Mouse (Mus musculus): ENCODE results near the gene Sost. TPM values are rescaled to one million over a fixed set of nuclear protein-coding genes. Genes with fewer than 3 reads are reported as not detected.

Sost gene
- total RNA-seq, 2 experiments from 2014 or later: 0.41 TPM; not detected in 1

DNA sequence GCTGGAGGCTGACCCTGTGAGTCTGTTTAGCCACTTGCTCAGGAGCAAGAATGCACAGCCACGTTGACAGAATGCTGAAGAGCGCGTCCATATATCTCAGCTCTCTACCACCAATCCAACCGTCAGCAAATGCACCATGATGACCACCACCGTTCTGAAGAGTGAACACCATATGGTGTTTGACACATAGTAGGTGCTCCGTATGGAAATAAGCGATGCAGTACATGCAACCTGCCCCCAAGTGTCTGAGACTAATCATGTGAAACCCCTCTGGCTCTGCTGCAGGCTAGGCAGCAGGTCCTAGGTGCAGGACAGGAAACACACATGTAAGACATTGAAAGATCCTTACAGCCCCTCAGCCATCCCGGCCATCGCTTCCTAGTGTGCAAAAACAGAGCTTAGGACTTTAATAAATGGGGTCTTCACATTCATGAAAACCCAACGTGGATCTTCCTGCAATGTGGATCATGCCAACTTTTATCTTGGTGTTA lies 16.7 kb upstream of the Sost start:
- no peak for DNase-seq

DNA sequence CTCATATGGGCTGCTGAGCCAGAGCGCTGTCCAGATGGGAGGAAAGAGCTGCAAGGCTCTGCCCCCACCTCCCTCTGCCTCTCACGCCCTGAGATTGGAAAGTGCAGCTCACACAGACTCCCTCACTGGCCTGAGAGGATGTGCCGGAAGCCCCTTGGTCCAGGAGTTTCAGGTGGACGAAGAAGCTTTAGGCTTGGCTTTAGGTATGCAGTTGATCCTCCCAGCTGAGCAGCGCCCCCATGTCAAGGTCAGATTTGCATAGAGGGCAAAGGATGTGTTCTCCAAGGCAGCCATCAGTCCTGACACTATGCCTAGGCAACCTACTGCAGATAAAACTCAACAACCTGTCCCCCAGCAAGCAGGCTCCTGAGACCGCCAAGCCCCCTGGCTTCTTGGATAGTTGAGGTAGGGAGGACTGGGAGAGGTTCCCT lies 16.2 kb upstream of the Sost start:
- no peak for DNase-seq

GRCm38 (mm10) chr11:101981850-101982249 lies 15.0 kb upstream of the Sost start:
- DNase-seq: no peak

- DNase-seq: no peak
These were observed 13.9 kb upstream of the Sost start for GRCm38 (mm10) chr11:101980603-101981157.

DNA sequence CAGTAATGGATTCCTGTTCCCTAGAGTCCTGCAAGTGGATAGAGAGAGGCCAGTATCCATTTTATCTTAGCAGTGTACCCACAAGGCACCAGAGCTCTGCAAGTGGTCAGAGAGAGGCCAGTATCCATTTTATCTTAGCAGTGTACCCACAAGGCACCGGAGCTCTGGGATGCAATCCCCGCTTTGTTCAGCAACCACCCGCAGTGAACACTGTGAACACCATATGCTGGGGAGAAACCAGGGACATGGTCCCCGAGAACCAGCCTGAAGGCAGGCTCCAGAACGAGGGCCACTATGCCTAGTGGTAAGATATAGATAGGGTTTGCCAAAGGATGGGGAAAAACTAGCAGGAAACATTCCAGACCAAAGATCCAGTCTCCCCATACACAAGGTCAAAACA lies 12.3 kb upstream of the Sost start:
- no peak for DNase-seq

DNA sequence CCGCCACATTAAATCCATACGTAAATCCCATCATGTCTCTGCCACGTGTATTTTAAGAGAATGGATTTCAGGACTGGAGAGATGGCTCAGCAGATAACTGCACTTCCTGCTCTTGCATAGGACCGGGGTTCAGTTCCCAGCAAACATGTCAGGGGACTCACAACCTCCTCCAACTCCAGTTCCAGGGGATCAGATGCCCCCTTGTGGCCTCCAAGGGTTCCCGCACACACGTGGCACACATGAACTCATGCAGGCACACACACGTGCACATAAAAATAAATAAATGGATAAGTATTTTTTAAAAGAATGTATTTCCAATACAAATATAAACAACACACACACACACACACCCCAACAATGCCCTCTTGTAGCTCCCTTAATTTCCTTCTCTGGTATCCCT lies 10.1 kb upstream of the Sost start:
- no peak for DNase-seq

- peak; percentile 40 for DNase-seq
These were observed 8.1 kb upstream of the Sost start for GRCm38 (mm10) chr11:101974923-101975322.

DNA sequence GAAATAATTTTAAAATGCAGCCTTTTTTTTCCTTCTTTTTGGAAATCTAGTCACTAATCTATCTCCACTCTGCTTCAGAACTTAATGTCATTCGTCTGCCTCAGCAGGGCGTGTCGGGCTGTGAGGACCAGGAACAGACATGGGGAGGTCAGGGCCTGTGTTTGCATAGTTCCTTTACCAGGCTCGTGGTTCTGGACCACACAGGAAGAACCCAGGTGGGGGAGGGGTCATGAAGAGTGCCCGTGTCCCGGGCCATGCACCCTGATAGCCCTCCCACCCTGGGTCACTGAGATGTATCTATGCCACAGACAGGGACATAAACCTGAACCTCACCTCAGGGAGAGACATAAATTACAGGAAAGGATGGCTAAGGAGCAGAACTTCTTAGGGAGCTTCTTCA lies 7.4 kb upstream of the Sost start:
- no peak for DNase-seq

GRCm38 (mm10) chr11:101973496-101973895 lies 6.7 kb upstream of the Sost start:
- no peak for DNase-seq

GRCm38 (mm10) chr11:101972651-101973050 lies 5.8 kb upstream of the Sost start:
- DNase-seq: no peak

DNA sequence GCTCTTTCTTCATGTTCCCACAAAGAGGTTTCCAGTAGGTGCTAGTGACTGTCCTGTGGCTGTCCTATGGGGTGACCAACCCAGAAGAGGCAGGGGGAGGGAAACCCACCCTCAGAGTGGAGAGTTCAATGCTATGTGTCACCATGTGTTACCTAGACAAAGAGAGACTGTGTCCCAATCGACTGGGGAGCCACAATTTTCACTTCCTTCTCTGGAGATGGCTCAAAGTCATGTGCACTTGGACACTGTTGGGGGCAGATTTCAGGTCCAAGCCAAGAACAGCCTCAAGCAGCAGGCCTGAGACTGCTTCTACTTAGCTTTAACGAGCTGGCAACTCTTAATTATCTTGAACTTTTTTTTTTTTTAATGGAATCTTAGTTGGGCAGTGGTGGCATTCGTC lies 5.3 kb upstream of the Sost start:
- no peak for DNase-seq

DNA sequence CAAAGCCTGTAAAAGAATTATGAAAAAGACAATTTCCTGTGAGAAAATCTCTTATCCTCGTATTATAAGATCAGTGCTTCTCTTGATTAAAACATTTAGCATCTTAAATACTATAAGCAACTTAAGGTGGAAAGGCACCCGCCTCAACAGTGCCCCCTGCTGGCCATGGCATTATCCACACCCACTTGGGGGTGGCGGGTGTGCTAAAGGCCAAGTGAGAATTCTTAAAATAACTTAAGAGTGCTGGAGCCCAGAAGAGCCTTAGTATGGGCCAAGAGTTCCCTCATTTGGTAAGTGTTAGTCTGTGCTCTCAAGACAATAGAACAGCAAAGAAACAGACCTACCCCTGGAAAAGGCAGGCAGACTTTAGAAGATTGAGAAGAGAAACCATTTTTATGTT lies 4.6 kb upstream of the Sost start:
- peak; percentile 62 for DNase-seq

- no peak for DNase-seq
These were observed 3.0 kb upstream of the Sost start for GRCm38 (mm10) chr11:101969835-101970234.

DNA sequence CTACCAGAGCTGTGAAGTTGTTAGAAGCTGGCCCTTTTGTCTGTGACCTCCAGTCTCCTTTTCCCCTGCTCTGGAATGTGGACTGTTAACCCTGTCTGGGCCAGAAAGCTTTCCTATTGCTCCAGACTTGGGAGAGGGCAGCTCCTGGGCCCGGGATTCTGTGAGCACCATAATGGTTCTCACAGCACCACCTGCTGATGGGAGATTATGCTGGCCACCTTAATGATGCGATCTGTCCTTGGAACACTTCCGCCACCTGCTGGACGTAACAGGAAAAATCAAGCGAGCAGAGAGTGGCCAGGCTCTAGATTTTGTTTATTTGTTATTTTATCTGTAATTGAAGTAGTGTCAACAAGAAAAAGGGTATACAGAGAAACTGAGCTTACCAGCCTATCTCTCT lies 2.0 kb upstream of the Sost start:
- DNase-seq: peak; percentile 79

- no peak for DNase-seq
These were observed 1.5 kb upstream of the Sost start for GRCm38 (mm10) chr11:101968311-101968710.

- no peak for DNase-seq
These were observed 1.3 kb downstream of the Sost start for GRCm38 (mm10) chr11:101965553-101965952.

- no peak for DNase-seq
These were observed 2.2 kb downstream of the Sost start for GRCm38 (mm10) chr11:101964647-101965046.

DNA sequence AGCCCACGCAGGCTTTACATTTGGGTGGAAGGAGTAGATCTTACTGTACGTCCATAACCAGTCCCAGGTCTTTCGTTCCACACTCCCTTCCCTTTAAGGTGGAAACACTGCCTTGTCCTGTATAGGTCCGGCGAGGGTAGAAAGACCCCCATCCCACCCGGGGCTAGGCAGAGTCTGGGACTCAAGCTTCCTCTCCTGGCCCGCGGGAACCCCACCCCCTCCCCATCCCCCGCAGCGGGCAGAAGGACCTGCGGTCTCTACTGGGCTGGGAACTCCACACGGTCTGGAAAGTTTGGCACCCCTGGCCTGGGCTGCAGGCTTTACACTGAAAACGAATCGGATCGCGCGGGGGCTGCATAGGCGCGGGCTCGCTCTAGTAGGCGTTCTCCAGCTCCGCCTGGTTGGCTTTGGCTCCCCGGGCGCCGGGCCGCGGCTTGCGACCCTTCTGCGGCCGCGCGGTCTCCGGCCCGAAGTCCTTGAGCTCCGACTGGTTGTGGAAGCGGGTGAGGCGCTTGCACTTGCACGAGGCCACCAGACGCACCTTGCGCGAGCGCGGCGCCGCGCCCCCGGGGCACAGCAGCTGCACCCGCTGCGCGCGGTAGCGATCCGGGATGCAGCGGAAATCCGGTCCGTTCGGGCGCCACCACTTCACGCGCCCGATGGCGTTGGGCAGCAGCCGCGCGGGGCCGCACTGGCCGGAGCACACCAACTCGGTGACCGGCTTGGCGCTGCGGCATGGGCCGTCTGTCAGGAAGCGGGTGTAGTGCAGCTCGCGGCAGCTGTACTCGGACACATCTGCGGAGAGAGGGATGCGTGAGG lies 3.1 kb downstream of the Sost start:
- DNase-seq: peak; percentile 39

GRCm38 (mm10) chr11:101963043-101963442 lies 3.8 kb downstream of the Sost start:
- no peak for DNase-seq

GRCm38 (mm10) chr11:101957476-101957875 lies 9.3 kb downstream of the Sost start:
- peak; percentile 49 for DNase-seq

DNA sequence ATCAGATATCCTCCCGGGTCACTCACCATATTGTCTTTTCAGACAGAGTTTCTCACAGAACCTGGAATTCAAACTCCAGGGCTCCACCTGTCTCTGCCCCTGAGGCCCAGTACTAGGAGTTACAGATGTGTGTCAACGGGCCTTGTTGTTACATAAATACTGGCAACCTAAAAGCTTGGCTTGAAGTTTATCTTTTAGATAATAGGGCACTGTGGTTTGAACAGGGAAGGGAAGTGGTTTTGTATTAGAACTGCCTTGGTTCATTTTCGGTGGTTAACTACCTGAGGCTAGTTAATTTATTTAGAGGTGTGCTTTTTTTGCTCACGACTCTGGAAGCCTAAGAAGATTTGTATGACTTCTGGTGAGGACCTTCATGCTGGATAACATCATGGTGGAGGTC lies 13.4 kb downstream of the Sost start:
- DNase-seq: no peak

DNA sequence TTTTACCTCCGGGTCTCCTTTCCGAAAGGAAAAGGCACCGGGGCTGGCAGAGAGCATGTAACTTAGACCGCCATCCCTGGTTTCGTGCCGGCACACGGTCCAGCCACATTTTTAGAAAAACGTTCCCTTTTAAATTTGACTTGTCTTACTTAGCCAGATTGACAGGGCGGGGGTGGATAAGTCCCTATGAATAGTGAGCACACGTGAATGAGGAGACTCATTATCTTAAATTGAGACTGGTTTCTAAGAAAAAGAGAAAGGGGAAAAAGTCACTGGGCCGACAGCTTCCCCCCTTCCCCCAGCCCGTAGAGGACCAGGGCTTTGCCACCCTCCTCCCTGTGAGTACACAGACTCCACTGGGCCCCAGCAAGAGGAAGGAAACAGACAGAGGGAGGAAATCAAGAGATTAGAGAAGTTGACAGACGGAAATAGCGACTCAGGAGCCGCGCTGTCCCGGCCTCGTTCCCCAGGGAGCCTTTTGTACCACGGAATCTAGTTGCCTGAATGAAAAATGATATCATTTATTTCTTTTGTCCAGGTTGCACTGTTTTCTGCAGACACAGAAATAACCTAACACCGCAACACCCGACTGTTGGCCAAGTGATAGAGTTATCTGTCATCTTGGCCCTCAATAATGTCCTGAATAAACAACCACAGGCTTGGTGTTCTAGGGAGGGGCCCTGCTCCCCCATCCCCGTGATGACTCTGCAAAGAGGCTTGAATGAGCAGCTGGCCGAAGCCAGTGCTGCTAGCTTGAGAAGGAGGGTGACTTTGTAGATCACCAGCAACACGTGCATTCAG lies 14.1 kb downstream of the Sost start:
- peak; percentile 25 for DNase-seq

DNA sequence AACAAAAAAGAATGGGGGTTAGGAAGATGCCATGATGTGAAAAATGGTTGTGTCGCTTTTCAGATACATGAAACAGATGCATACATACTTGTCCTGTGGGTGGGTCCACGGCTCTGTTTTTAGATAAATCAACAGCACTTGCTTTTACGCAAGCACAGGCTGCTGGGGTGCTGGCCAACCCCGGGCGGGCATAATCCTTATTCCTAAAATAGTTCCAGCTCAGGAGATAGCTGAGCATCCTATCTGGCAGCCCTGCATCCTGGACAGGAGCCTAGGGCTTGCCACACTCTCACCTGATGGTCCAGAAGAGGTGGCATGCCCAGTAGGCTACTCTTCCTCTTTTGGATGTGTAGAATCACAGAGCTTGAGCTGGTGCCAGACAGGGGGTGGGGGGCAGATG lies 16.8 kb downstream of the Sost start:
- no peak for DNase-seq

Measured in gastrocnemius, postnatal 10 days (tissue).